Mouse (Mus musculus): ENCODE data around the gene Wars. TPM values are rescaled to one million over a fixed set of nuclear protein-coding genes. Genes with fewer than 3 reads are reported as not detected.
A peak's percentile ranks its signal among the peaks of the same experiment; 100 is the strongest.

The Wars gene
- polyA plus RNA-seq, 1 experiment from 2014 or later: 124 TPM

GRCm38 (mm10) chr12:108812463-108812862 lies 81.5 kb downstream of the Wars start:
- ATAC-seq (ENCODE audit: low FRiP score, low read depth): no peak
- H3K9ac ChIP-seq (replicated peaks): no peak overlapping the region
- H3K4me2 ChIP-seq (replicated peaks): no peak overlapping the region
- 84% methylated on average over 6 of the region's 6 CpGs for WGBS
- peaks cover 3% of the 10 kb centered on the region; the same call in 1 of the 2 replicates for H3K4me1 ChIP-seq
- H3K9me3 ChIP-seq: no peaks in the 10 kb centered on the region
- H3K27ac ChIP-seq (replicated peaks): no peak overlapping the region
- no peak overlapping the region for H3K4me3 ChIP-seq
- peaks cover 46% of the 10 kb centered on the region for H3K36me3 ChIP-seq
- H3K27me3 ChIP-seq: no peaks in the 10 kb centered on the region

DNA sequence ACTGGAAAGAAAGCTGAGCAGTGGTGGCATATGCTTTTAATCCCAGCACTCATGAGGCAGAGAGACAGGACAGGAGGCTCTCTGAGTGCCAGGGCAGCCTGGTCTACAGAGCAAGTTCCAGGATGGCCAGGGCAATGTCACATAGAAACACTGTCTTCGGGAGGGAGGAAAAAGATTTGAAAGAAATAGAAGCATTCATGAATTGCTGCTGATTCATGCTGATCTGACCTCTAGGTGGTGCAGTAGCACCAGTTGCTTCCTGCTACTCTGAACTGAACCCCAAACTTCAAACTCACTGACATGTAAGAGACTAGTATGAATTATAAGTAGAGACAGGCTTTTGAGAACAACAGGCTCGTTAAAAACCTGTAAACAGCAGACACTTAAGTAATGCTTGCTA lies 82.8 kb downstream of the Wars start:
- no peak overlapping the region for H3K27ac ChIP-seq (replicated peaks)
- no peak for ATAC-seq (ENCODE audit: low FRiP score, low read depth)
- H3K4me2 ChIP-seq (replicated peaks): no peak overlapping the region
- peaks cover 47% of the 10 kb centered on the region for H3K36me3 ChIP-seq
- H3K27me3 ChIP-seq: no peaks in the 10 kb centered on the region
- no peak overlapping the region for H3K4me3 ChIP-seq
- peaks cover 3% of the 10 kb centered on the region; the same call in 1 of the 2 replicates for H3K4me1 ChIP-seq
- no peaks in the 10 kb centered on the region for H3K9me3 ChIP-seq
- WGBS: 65% methylated on average over 2 of the region's 2 CpGs
- H3K9ac ChIP-seq (replicated peaks): no peak overlapping the region

DNA sequence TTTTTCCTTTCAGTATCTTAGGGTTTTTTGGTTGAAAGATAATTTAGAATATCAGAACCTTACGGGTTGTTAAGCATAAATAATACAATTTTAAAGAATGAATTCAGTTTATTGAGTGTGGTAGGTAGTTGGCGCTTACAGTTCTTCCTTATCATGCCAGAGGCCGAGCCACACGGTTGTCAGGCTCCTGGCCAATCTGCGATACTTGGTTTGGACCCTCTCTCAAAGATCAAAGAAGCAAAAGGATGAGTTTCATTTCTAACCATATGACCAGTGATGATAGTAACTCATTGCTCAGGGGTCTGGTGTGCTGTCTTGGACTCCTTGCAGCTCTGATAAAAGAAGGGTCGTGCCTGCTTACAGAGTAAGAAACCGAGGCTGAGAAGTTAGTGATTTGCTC lies 83.7 kb downstream of the Wars start:
- Histone ChIP-seq H3K4me3 (no peak overlapping the region), H3K4me1 (peaks cover 3% of the 10 kb centered on the region; the same call in 1 of the 2 replicates), H3K27ac (replicated peaks) (no peak overlapping the region), H3K4me2 (replicated peaks) (no peak overlapping the region), H3K36me3 (peaks cover 42% of the 10 kb centered on the region), H3K27me3 (no peaks in the 10 kb centered on the region), H3K9ac (replicated peaks) (no peak overlapping the region), H3K9me3 (no peaks in the 10 kb centered on the region)
- no peak for ATAC-seq (ENCODE audit: low FRiP score, low read depth)
- WGBS: 95% methylated on average over 7 of the region's 7 CpGs

MicroRNAs encoded within 50 kb of the gene (microRNA counts, 519-probe panel; counts per million panel counts)
- microRNA mmu-miR-345-3p: not detected
- microRNA mmu-miR-345-5p: 3,209 counts per million, percentile 12 among the panel's probes with 10 or more counts

Small RNA genes lying within 50 kb of the gene (microRNA-seq; reads per million reads assigned to microRNA genes)
- gene Mir345: 169 reads per million, percentile 59 among the genes with 10 or more reads in this experiment

Other genes with a start within 250 kb of the Wars start
- gene Degs2, start 191.9 kb downstream of the Wars start, polyA plus RNA-seq (2016; fragmentation: Nextera tagmentation; extraction: Ambion mirVana): 2.5 and 2.7 TPM in 2 replicates
- 18.9 and 19.5 TPM in 2 replicates for gene Yy1, start 101.2 kb downstream of the Wars start, polyA plus RNA-seq (2016; fragmentation: Nextera tagmentation; extraction: Ambion mirVana)
- gene Slc25a29, start 58.3 kb downstream of the Wars start, polyA plus RNA-seq (2016; fragmentation: Nextera tagmentation; extraction: Ambion mirVana): 12.5 and 13.6 TPM in 2 replicates
- 10.3 and 13.8 TPM in 2 replicates for gene Slc25a47, start 58.1 kb downstream of the Wars start, polyA plus RNA-seq (2016; fragmentation: Nextera tagmentation; extraction: Ambion mirVana)
- gene Wdr25, start 543 bp downstream of the Wars start, polyA plus RNA-seq (2016; fragmentation: Nextera tagmentation; extraction: Ambion mirVana): 8.6 and 9.0 TPM in 2 replicates
- gene Begain, start 174.0 kb upstream of the Wars start, polyA plus RNA-seq (2016; fragmentation: Nextera tagmentation; extraction: Ambion mirVana): 11.5 and 13.6 TPM in 2 replicates